Mouse (Mus musculus) E14TG2a.4 (cell line): ENCODE data around the gene Syn3.

ENCODE experiments used
- CTCF ChIP-seq: conservative IDR thresholded peaks from 2 replicates; pipeline ENCODE4 v1.5.1; 2014; ENCODE audit warnings: low read length
- NANOG ChIP-seq: IDR thresholded peaks from 2 replicates; pipeline ENCODE4 v1.6.1; 2014; ENCODE audit warnings: borderline replicate concordance, low read length, mixed read lengths
- POU5F1 ChIP-seq: IDR thresholded peaks from 2 replicates; pipeline ENCODE4 v1.6.1; 2014; ENCODE audit warnings: low read length, borderline replicate concordance

DNA sequence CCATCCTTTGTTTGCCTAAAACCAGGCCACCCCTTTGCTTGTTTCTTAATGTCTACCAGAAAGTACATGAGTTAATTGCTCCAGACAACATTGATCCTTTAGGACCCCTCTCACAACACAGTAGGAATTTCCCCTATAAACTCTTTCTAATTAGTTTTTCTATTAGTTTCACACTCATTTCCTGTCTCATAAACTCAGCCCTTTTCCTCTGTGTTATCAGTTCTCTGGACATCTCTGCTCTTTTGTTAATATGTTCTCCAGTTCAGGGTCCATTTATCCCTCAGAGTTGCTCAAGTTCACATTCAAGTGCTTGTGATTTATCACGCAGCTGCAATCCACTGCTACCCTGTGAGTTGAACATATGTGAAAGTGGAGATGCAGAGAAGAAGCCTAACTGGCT, 16.2 kb downstream of the Syn3 start:
- TF ChIP-seq CTCF (no peak), POU5F1 (no peak), NANOG (no peak)
